Mouse (Mus musculus): ENCODE results near the gene Glyat.
A peak's percentile ranks its signal among the peaks of the same experiment; 100 is the strongest.
"Not testable (repeated sequence)": the region's sequence is repeated elsewhere in the genome, so short reads cannot be mapped to it uniquely, and the experiment has no call there.

Gene Glyat

GRCm38 (mm10) chr19:12633176-12633575 lies at the start of gene Glyat:
TSS of gene Glyat (plus strand) at chr19:12633308.
- DNase-seq (ENCODE audit: low spot score): no peak

GRCm38 (mm10) chr19:12585310-12585709 lies 47.8 kb upstream of the Glyat start:
- no peak for DNase-seq (ENCODE audit: low spot score)

- DNase-seq (ENCODE audit: low spot score): peak; percentile 84
These were observed 41.2 kb upstream of the Glyat start for GRCm38 (mm10) chr19:12591908-12592307.

GRCm38 (mm10) chr19:12595135-12595529 lies 38.0 kb upstream of the Glyat start:
- DNase-seq (ENCODE audit: low spot score): no peak

GRCm38 (mm10) chr19:12595530-12596289 lies 37.4 kb upstream of the Glyat start:
- DNase-seq (ENCODE audit: low spot score): peak; percentile 78

- peak; percentile 26 for DNase-seq (ENCODE audit: low spot score)
These were observed 36.6 kb upstream of the Glyat start for GRCm38 (mm10) chr19:12596290-12597072.

- DNase-seq (ENCODE audit: low spot score): no peak
These were observed 36.1 kb upstream of the Glyat start for GRCm38 (mm10) chr19:12597073-12597405.

- no peak for DNase-seq (ENCODE audit: low spot score)
These were observed 34.4 kb upstream of the Glyat start for GRCm38 (mm10) chr19:12598674-12599073.

GRCm38 (mm10) chr19:12599674-12600073 lies 33.4 kb upstream of the Glyat start, which contains the start of gene Gm4952:
TSS of gene Gm4952 (plus strand) at chr19:12599974.
- DNase-seq (ENCODE audit: low spot score): no peak

- DNase-seq (ENCODE audit: low spot score): no peak
These were observed 32.2 kb upstream of the Glyat start for GRCm38 (mm10) chr19:12600684-12601480.

- no peak for DNase-seq (ENCODE audit: low spot score)
These were observed 24.8 kb upstream of the Glyat start for GRCm38 (mm10) chr19:12608336-12608735.

GRCm38 (mm10) chr19:12613646-12614045 lies 19.5 kb upstream of the Glyat start:
- DNase-seq (ENCODE audit: low spot score): no peak

GRCm38 (mm10) chr19:12634259-12634658 lies 1.2 kb downstream of the Glyat start:
- no peak for DNase-seq (ENCODE audit: low spot score)

- no peak for DNase-seq (ENCODE audit: low spot score)
These were observed 1.9 kb downstream of the Glyat start for GRCm38 (mm10) chr19:12634963-12635362.

GRCm38 (mm10) chr19:12636863-12637262 lies 3.8 kb downstream of the Glyat start:
- DNase-seq (ENCODE audit: low spot score): no peak

- no peak for DNase-seq (ENCODE audit: low spot score)
These were observed 4.9 kb downstream of the Glyat start for GRCm38 (mm10) chr19:12638049-12638448.

- DNase-seq (ENCODE audit: low spot score): no peak
These were observed 16.4 kb downstream of the Glyat start for GRCm38 (mm10) chr19:12649511-12649910.

GRCm38 (mm10) chr19:12666156-12666555 lies 33.0 kb downstream of the Glyat start:
- DNase-seq (ENCODE audit: low spot score): no peak

- DNase-seq (ENCODE audit: low spot score): not testable (repeated sequence)
These were observed 35.5 kb downstream of the Glyat start for GRCm38 (mm10) chr19:12668601-12669000.

GRCm38 (mm10) chr19:12670139-12670538 lies 37.0 kb downstream of the Glyat start, which contains the start of gene Olfr1442:
TSS of gene Olfr1442 (plus strand) at chr19:12670439.
- DNase-seq (ENCODE audit: low spot score): no peak

- DNase-seq (ENCODE audit: low spot score): no peak
These were observed 37.9 kb downstream of the Glyat start for GRCm38 (mm10) chr19:12671051-12671450.

GRCm38 (mm10) chr19:12677812-12678211 lies 44.7 kb downstream of the Glyat start, which contains the start of gene Olfr1443:
TSS of gene Olfr1443 (plus strand) at chr19:12678112.
- DNase-seq (ENCODE audit: low spot score): no peak

Data from embryo, embryonic 10.5 days (tissue).